Mouse (Mus musculus): ENCODE data around the gene Mocs3. TPM values are rescaled to one million over a fixed set of nuclear protein-coding genes. Genes with fewer than 3 reads are reported as not detected.

Gene Mocs3
- polyA plus RNA-seq, 1 experiment from 2014 or later, result 5.9 TPM

- Histone ChIP-seq H3K4me2 (ENCODE audit: low read length) (no peak overlapping the region), H3K27me3 (ENCODE audit: control insufficient read depth, insufficient read depth, low read length) (peaks cover 63% of the 10 kb centered on the region), H3K9me3 (ENCODE audit: control insufficient read depth, low read length) (no peaks in the 10 kb centered on the region), H3K36me3 (ENCODE audit: control insufficient read depth, insufficient read depth, low read length) (no peaks in the 10 kb centered on the region), H3K4me1 (ENCODE audit: control insufficient read depth in 2 of 2, insufficient read depth in 2 of 2, low read length in 2 of 2) (no peaks in the 10 kb centered on the region; a peak in 1 of 4 replicates), H3K27ac (replicated peaks in 1 of 2; ENCODE audit: control insufficient read depth in 1 of 2, insufficient read depth in 1 of 2, low read depth in 2 of 2, low read length in 2 of 2) (no peak overlapping the region), H3K4me3 (ENCODE audit: control insufficient read depth in 1 of 2, insufficient read depth in 1 of 2, low read depth in 1 of 2, low read length in 2 of 2) (no peak overlapping the region), H3K9ac (ENCODE audit: low read length) (no peak overlapping the region)
- 69% methylated on average over 3 of the region's 3 CpGs for WGBS
- no peak for ATAC-seq (ENCODE audit: insufficient number of reproducible peaks, insufficient read depth, low FRiP score, low read depth)
Observed at GRCm38 (mm10) chr2:168256506-168256905, 26.1 kb downstream of the Mocs3 start.

GRCm38 (mm10) chr2:168257188-168257587 is 26.8 kb downstream of the Mocs3 start:
- 91% methylated on average over 4 of the region's 4 CpGs for WGBS
- Histone ChIP-seq H3K4me3 (ENCODE audit: control insufficient read depth in 1 of 2, insufficient read depth in 1 of 2, low read depth in 1 of 2, low read length in 2 of 2) (no peak overlapping the region), H3K4me1 (ENCODE audit: control insufficient read depth in 2 of 2, insufficient read depth in 2 of 2, low read length in 2 of 2) (no peaks in the 10 kb centered on the region; a peak in 1 of 4 replicates), H3K4me2 (ENCODE audit: low read length) (no peak overlapping the region), H3K9ac (ENCODE audit: low read length) (no peak overlapping the region), H3K27me3 (ENCODE audit: control insufficient read depth, insufficient read depth, low read length) (peaks cover 64% of the 10 kb centered on the region), H3K9me3 (ENCODE audit: control insufficient read depth, low read length) (no peaks in the 10 kb centered on the region), H3K36me3 (ENCODE audit: control insufficient read depth, insufficient read depth, low read length) (no peaks in the 10 kb centered on the region), H3K27ac (replicated peaks in 1 of 2; ENCODE audit: control insufficient read depth in 1 of 2, insufficient read depth in 1 of 2, low read depth in 2 of 2, low read length in 2 of 2) (no peak overlapping the region)
- no peak for ATAC-seq (ENCODE audit: insufficient number of reproducible peaks, insufficient read depth, low FRiP score, low read depth)

GRCm38 (mm10) chr2:168259046-168259445 is 28.6 kb downstream of the Mocs3 start:
- no peak overlapping the region for H3K9ac ChIP-seq (ENCODE audit: low read length)
- no peaks in the 10 kb centered on the region; a peak in 1 of 4 replicates for H3K4me1 ChIP-seq (ENCODE audit: control insufficient read depth in 2 of 2, insufficient read depth in 2 of 2, low read length in 2 of 2)
- H3K27me3 ChIP-seq (ENCODE audit: control insufficient read depth, insufficient read depth, low read length), result peaks cover 68% of the 10 kb centered on the region
- H3K9me3 ChIP-seq (ENCODE audit: control insufficient read depth, low read length), result no peaks in the 10 kb centered on the region
- H3K27ac ChIP-seq (replicated peaks in 1 of 2; ENCODE audit: control insufficient read depth in 1 of 2, insufficient read depth in 1 of 2, low read depth in 2 of 2, low read length in 2 of 2), result no peak overlapping the region
- no peak for ATAC-seq (ENCODE audit: insufficient number of reproducible peaks, insufficient read depth, low FRiP score, low read depth)
- no peaks in the 10 kb centered on the region for H3K36me3 ChIP-seq (ENCODE audit: control insufficient read depth, insufficient read depth, low read length)
- no peak overlapping the region for H3K4me2 ChIP-seq (ENCODE audit: low read length)
- no peak overlapping the region for H3K4me3 ChIP-seq (ENCODE audit: control insufficient read depth in 1 of 2, insufficient read depth in 1 of 2, low read depth in 1 of 2, low read length in 2 of 2)
- 64% methylated on average over 8 of the region's 8 CpGs for WGBS

GRCm38 (mm10) chr2:168260124-168260523 is 29.7 kb downstream of the Mocs3 start:
- Histone ChIP-seq H3K27ac (replicated peaks in 1 of 2; ENCODE audit: control insufficient read depth in 1 of 2, insufficient read depth in 1 of 2, low read depth in 2 of 2, low read length in 2 of 2) (no peak overlapping the region), H3K36me3 (ENCODE audit: control insufficient read depth, insufficient read depth, low read length) (no peaks in the 10 kb centered on the region), H3K9ac (ENCODE audit: low read length) (no peak overlapping the region), H3K4me2 (ENCODE audit: low read length) (no peak overlapping the region), H3K4me1 (ENCODE audit: control insufficient read depth in 2 of 2, insufficient read depth in 2 of 2, low read length in 2 of 2) (no peaks in the 10 kb centered on the region), H3K9me3 (ENCODE audit: control insufficient read depth, low read length) (no peaks in the 10 kb centered on the region), H3K4me3 (ENCODE audit: control insufficient read depth in 1 of 2, insufficient read depth in 1 of 2, low read depth in 1 of 2, low read length in 2 of 2) (no peak overlapping the region), H3K27me3 (ENCODE audit: control insufficient read depth, insufficient read depth, low read length) (peaks cover 62% of the 10 kb centered on the region)
- no peak for ATAC-seq (ENCODE audit: insufficient number of reproducible peaks, insufficient read depth, low FRiP score, low read depth)
- WGBS, result 80% methylated on average over 3 of the region's 3 CpGs

- H3K4me2 ChIP-seq (ENCODE audit: low read length), result no peak overlapping the region
- no peak for ATAC-seq (ENCODE audit: insufficient number of reproducible peaks, insufficient read depth, low FRiP score, low read depth)
- no peaks in the 10 kb centered on the region for H3K4me1 ChIP-seq (ENCODE audit: control insufficient read depth in 2 of 2, insufficient read depth in 2 of 2, low read length in 2 of 2)
- peaks cover 58% of the 10 kb centered on the region for H3K27me3 ChIP-seq (ENCODE audit: control insufficient read depth, insufficient read depth, low read length)
- H3K36me3 ChIP-seq (ENCODE audit: control insufficient read depth, insufficient read depth, low read length), result no peaks in the 10 kb centered on the region
- H3K9ac ChIP-seq (ENCODE audit: low read length), result no peak overlapping the region
- WGBS, result 87% methylated on average over 10 of the region's 10 CpGs
- H3K27ac ChIP-seq (replicated peaks in 1 of 2; ENCODE audit: control insufficient read depth in 1 of 2, insufficient read depth in 1 of 2, low read depth in 2 of 2, low read length in 2 of 2), result no peak overlapping the region
- H3K4me3 ChIP-seq (ENCODE audit: control insufficient read depth in 1 of 2, insufficient read depth in 1 of 2, low read depth in 1 of 2, low read length in 2 of 2), result no peak overlapping the region
- H3K9me3 ChIP-seq (ENCODE audit: control insufficient read depth, low read length), result no peaks in the 10 kb centered on the region
Observed at GRCm38 (mm10) chr2:168260900-168261299, 30.5 kb downstream of the Mocs3 start.

GRCm38 (mm10) chr2:168268033-168268432 is 37.6 kb downstream of the Mocs3 start:
- Histone ChIP-seq H3K4me3 (ENCODE audit: control insufficient read depth in 1 of 2, insufficient read depth in 1 of 2, low read depth in 1 of 2, low read length in 2 of 2) (no peak overlapping the region), H3K36me3 (ENCODE audit: control insufficient read depth, insufficient read depth, low read length) (no peaks in the 10 kb centered on the region), H3K9me3 (ENCODE audit: control insufficient read depth, low read length) (no peaks in the 10 kb centered on the region), H3K4me2 (ENCODE audit: low read length) (peak overlapping the region; percentile 20; the same call in 1 of the 2 replicates), H3K4me1 (ENCODE audit: control insufficient read depth in 2 of 2, insufficient read depth in 2 of 2, low read length in 2 of 2) (no peaks in the 10 kb centered on the region), H3K27me3 (ENCODE audit: control insufficient read depth, insufficient read depth, low read length) (peaks cover 73% of the 10 kb centered on the region), H3K9ac (ENCODE audit: low read length) (no peak overlapping the region), H3K27ac (replicated peaks in 1 of 2; ENCODE audit: control insufficient read depth in 1 of 2, insufficient read depth in 1 of 2, low read depth in 2 of 2, low read length in 2 of 2) (no peak overlapping the region)
- 16% methylated on average over 7 of the region's 7 CpGs for WGBS
- no peak for ATAC-seq (ENCODE audit: insufficient number of reproducible peaks, insufficient read depth, low FRiP score, low read depth)

GRCm38 (mm10) chr2:168273387-168273786 is 43.0 kb downstream of the Mocs3 start:
- Histone ChIP-seq H3K27ac (replicated peaks in 1 of 2; ENCODE audit: control insufficient read depth in 1 of 2, insufficient read depth in 1 of 2, low read depth in 2 of 2, low read length in 2 of 2) (no peak overlapping the region), H3K27me3 (ENCODE audit: control insufficient read depth, insufficient read depth, low read length) (peaks cover 94% of the 10 kb centered on the region), H3K4me3 (ENCODE audit: control insufficient read depth in 1 of 2, insufficient read depth in 1 of 2, low read depth in 1 of 2, low read length in 2 of 2) (no peak overlapping the region), H3K4me2 (ENCODE audit: low read length) (no peak overlapping the region), H3K9ac (ENCODE audit: low read length) (no peak overlapping the region), H3K36me3 (ENCODE audit: control insufficient read depth, insufficient read depth, low read length) (no peaks in the 10 kb centered on the region), H3K4me1 (ENCODE audit: control insufficient read depth in 2 of 2, insufficient read depth in 2 of 2, low read length in 2 of 2) (no peaks in the 10 kb centered on the region), H3K9me3 (ENCODE audit: control insufficient read depth, low read length) (no peaks in the 10 kb centered on the region)
- WGBS, result 12% methylated on average over 9 of the region's 9 CpGs
- no peak for ATAC-seq (ENCODE audit: insufficient number of reproducible peaks, insufficient read depth, low FRiP score, low read depth)

- Histone ChIP-seq H3K27ac (replicated peaks in 1 of 2; ENCODE audit: control insufficient read depth in 1 of 2, insufficient read depth in 1 of 2, low read depth in 2 of 2, low read length in 2 of 2) (no peak overlapping the region), H3K4me2 (ENCODE audit: low read length) (no peak overlapping the region), H3K36me3 (ENCODE audit: control insufficient read depth, insufficient read depth, low read length) (no peaks in the 10 kb centered on the region), H3K27me3 (ENCODE audit: control insufficient read depth, insufficient read depth, low read length) (peaks cover 93% of the 10 kb centered on the region), H3K4me3 (ENCODE audit: control insufficient read depth in 1 of 2, insufficient read depth in 1 of 2, low read depth in 1 of 2, low read length in 2 of 2) (no peak overlapping the region), H3K9me3 (ENCODE audit: control insufficient read depth, low read length) (no peaks in the 10 kb centered on the region), H3K4me1 (ENCODE audit: control insufficient read depth in 2 of 2, insufficient read depth in 2 of 2, low read length in 2 of 2) (no peaks in the 10 kb centered on the region), H3K9ac (ENCODE audit: low read length) (no peak overlapping the region)
- 8% methylated on average over 11 of the region's 11 CpGs for WGBS
- no peak for ATAC-seq (ENCODE audit: insufficient number of reproducible peaks, insufficient read depth, low FRiP score, low read depth)
Observed at GRCm38 (mm10) chr2:168274374-168274935, 44.0 kb downstream of the Mocs3 start.
